Mouse (Mus musculus) stomach, embryonic 16.5 days (tissue): ENCODE data around the gene She. TPM values are rescaled to one million over a fixed set of nuclear protein-coding genes. Genes with fewer than 3 reads are reported as not detected.

ENCODE experiments used
- ATAC-seq: fragments of 200-750 bp; cut with Nextera tagmentation; 2 replicates; pipeline ENCODE4 v1.8.0; 2017; ENCODE audit warnings: moderate number of reproducible peaks, moderate TSS enrichment; ENCODE audit not compliant: insufficient read depth, low FRiP score
- H3K27ac ChIP-seq: fragments of 300-500 bp; sonication (generic); 2 replicates; pipeline ENCODE4 v1.5.1; 2014; ENCODE audit warnings: low read length
- H3K27me3 ChIP-seq: fragments of 300-500 bp; sonication (generic); 2 replicates; pipeline ENCODE4 v1.6.1; 2014; ENCODE audit warnings: low read length, control low read depth, mixed read lengths; ENCODE audit not compliant: control insufficient read depth, insufficient read depth
- H3K36me3 ChIP-seq: fragments of 300-500 bp; sonication (generic); 2 replicates; pipeline ENCODE4 v1.6.1; 2014; ENCODE audit warnings: low read length; ENCODE audit not compliant: control insufficient read depth, insufficient read depth
- H3K4me1 ChIP-seq: fragments of 300-500 bp; sonication (generic); 2 replicates; pipeline ENCODE4 v1.6.1; 2014; ENCODE audit warnings: low read length, control low read depth, mixed read lengths; ENCODE audit not compliant: control insufficient read depth, insufficient read depth
- H3K4me2 ChIP-seq: fragments of 300-500 bp; sonication (generic); 2 replicates; pipeline ENCODE4 v1.6.1; 2014; ENCODE audit warnings: low read depth, low read length, mixed read lengths
- H3K4me3 ChIP-seq: fragments of 300-500 bp; sonication (generic); replicated peaks from 2 replicates; pipeline ENCODE4 v1.5.1; 2014; ENCODE audit warnings: mild to moderate bottlenecking, low read length
- H3K9ac ChIP-seq: fragments of 300-500 bp; sonication (generic); 2 replicates; pipeline ENCODE4 v1.6.1; 2014; ENCODE audit warnings: low read length
- H3K9me3 ChIP-seq: fragments of 300-500 bp; sonication (generic); replicated peaks from 2 replicates; pipeline ENCODE4 v1.6.1; 2016; ENCODE audit warnings: low read length, control low read depth; ENCODE audit not compliant: control insufficient read depth
- WGBS: fragments of 180-500 bp; shearing (Covaris S2); extraction: QIAGEN DNeasy Blood & Tissue Kit; methylation state at CpG from one replicate; pipeline ENCODE4 v1.1.7; 2014; 5-methylcytosine and 5-hydroxymethylcytosine counted together
- polyA plus RNA-seq: library from polyadenylated mRNA; unstranded; fragments of >200 nt; fragmentation: Nextera tagmentation; extraction: Ambion mirVana; gene quantifications from 2 replicates; pipeline ENCODE4 v1.2.1, GENCODE M21; 2015

She gene
- polyA plus RNA-seq, 1 experiment from 2014 or later = 3.1 TPM

DNA sequence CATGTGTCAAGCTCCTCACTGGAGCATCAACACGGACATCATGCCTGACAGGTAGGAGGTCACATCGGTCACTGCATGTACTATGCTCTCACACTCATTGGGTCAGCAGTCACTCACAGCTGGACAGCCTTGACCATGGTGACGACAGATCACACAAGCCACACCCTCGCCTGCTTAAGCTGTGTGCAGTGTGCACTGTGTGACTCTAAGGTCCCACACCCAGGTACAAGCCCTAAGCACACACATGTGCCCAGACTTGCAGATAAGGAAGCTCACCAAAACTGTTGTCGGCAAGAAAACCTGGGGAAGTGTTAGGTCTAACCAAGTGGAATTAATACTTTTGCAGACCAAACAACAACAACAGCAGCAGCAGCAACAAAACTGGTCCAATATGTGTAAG is 23.3 kb upstream of the She start:
- Histone ChIP-seq H3K4me3 (no peak overlapping the region), H3K9ac (no peak overlapping the region), H3K9me3 (no peaks in the 10 kb centered on the region), H3K4me2 (peak overlapping the region; percentile 1; the same call in 1 of the 2 replicates), H3K4me1 (0 out of 2 replicates have a peak, but pooled peaks cover 3% of the 10 kb centered on the region), H3K27me3 (no peaks in the 10 kb centered on the region), H3K27ac (peak overlapping the region; percentile 82), H3K36me3 (no peaks in the 10 kb centered on the region)
- WGBS = 63% methylated on average over 5 of the region's 5 CpGs
- ATAC-seq = peak; percentile 92

- Histone ChIP-seq H3K27me3 (no peaks in the 10 kb centered on the region), H3K9ac (no peak overlapping the region), H3K36me3 (no peaks in the 10 kb centered on the region), H3K4me1 (0 out of 2 replicates have a peak, but pooled peaks cover 3% of the 10 kb centered on the region), H3K4me3 (no peak overlapping the region), H3K4me2 (no peak overlapping the region; the same call in 1 of the 2 replicates), H3K27ac (peak overlapping the region; percentile 82), H3K9me3 (no peaks in the 10 kb centered on the region)
- 35% methylated on average over 9 of the region's 9 CpGs for WGBS
- peak; percentile 56; the same call in 1 of the 2 replicates for ATAC-seq
These were observed 22.5 kb upstream of the She start for GRCm38 (mm10) chr3:89808638-89809037.

DNA sequence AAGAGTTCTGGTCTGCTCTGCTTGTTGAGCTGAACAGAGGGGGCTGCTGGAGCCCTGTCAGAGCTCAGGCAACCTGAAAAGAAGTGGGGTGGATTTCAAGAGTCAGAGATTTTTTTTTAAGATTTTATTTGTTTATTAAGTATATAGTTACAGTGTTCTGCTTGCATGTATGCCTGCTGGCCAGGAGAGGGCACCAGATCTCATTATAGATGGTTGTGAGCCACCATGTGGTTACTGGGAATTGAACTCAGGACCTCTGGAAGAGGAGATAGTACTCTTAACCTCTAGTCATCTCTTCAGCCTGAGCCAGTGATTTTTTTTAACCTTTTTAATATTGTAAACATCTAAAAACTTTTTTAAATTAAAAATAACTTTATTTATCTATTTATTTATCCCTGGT is 20.3 kb upstream of the She start:
- Histone ChIP-seq H3K4me1 (0 out of 2 replicates have a peak, but pooled peaks cover 3% of the 10 kb centered on the region), H3K36me3 (no peaks in the 10 kb centered on the region), H3K27me3 (no peaks in the 10 kb centered on the region), H3K4me3 (no peak overlapping the region), H3K9ac (no peak overlapping the region), H3K4me2 (no peak overlapping the region), H3K9me3 (no peaks in the 10 kb centered on the region), H3K27ac (no peak overlapping the region)
- no peak for ATAC-seq

DNA sequence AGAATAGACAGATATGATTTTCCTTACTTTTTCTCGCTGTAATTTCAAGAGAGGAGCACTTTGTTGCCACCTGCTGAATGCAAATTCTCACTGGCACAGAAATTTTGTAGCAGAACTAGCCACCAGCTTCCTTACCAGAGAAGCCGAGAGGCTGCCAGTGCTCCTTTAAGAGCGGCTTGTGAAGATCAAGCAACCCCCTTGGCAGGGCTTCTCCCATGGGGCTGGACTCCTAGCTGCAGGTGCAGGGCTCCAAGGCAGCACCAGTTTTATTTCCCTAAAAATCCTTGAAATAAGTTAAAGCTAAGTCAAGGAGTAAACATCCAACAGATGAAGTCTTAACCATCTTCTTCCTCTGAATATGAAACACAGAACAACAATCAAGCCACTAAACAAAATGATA is 19.0 kb upstream of the She start:
- Histone ChIP-seq H3K9me3 (no peaks in the 10 kb centered on the region), H3K4me3 (no peak overlapping the region), H3K36me3 (no peaks in the 10 kb centered on the region), H3K4me2 (no peak overlapping the region), H3K9ac (no peak overlapping the region), H3K27ac (no peak overlapping the region), H3K27me3 (no peaks in the 10 kb centered on the region), H3K4me1 (0 out of 2 replicates have a peak, but pooled peaks cover 3% of the 10 kb centered on the region)
- ATAC-seq = no peak
- 72% methylated on average over 3 of the region's 3 CpGs for WGBS

DNA sequence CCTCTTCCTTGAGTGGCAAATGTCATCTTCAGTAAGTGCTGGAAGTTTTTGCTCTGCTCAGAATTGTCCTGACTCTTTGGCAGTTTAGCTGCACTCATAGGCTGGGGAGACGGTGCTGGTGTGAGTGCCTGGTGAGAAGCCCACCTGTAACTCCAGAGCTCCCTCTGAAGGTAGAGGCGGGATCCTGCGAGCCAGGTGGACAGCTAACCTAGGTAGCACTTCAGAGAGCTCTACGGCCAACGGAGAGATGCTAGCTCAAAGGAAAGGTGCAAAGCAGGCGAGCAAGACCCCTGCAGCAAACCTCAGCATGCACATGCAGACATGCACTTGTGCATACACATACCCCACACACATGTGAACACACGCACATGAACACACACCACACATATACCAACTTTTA is 17.1 kb upstream of the She start:
- Histone ChIP-seq H3K4me2 (no peak overlapping the region), H3K4me3 (no peak overlapping the region), H3K9ac (no peak overlapping the region), H3K9me3 (no peaks in the 10 kb centered on the region), H3K27ac (no peak overlapping the region), H3K36me3 (no peaks in the 10 kb centered on the region), H3K27me3 (no peaks in the 10 kb centered on the region), H3K4me1 (no peaks in the 10 kb centered on the region)
- 72% methylated on average over 7 of the region's 7 CpGs for WGBS
- ATAC-seq = no peak

DNA sequence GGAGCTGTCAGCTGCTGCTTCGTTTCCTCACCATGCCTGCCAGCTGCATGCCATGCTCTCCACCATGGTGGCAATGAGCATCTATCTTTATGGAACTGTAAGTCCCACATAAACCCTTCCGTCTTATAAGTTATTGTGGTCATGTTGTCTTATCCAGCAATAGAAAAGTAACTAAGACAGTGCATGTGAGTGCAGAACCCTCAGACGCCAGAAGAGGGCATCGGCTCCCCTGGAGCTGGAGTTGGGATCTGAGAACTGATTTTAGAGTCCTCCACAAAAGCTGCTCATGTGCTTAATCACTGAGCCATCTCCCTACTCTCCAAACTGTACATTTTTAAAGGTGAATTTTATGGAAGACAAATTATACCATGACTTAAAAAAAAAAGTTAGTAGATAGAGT is 14.1 kb upstream of the She start:
- H3K4me2 ChIP-seq = no peak overlapping the region
- no peaks in the 10 kb centered on the region for H3K4me1 ChIP-seq
- WGBS = 58% methylated on average over 4 of the region's 4 CpGs
- no peaks in the 10 kb centered on the region for H3K9me3 ChIP-seq
- ATAC-seq = no peak
- no peaks in the 10 kb centered on the region for H3K27me3 ChIP-seq
- H3K9ac ChIP-seq = no peak overlapping the region
- H3K4me3 ChIP-seq = no peak overlapping the region
- no peak overlapping the region for H3K27ac ChIP-seq
- no peaks in the 10 kb centered on the region for H3K36me3 ChIP-seq

- H3K4me1 ChIP-seq = no peaks in the 10 kb centered on the region
- H3K4me2 ChIP-seq = no peak overlapping the region
- ATAC-seq = no peak
- no peak overlapping the region for H3K4me3 ChIP-seq
- 52% methylated on average over 3 of the region's 3 CpGs for WGBS
- H3K36me3 ChIP-seq = no peaks in the 10 kb centered on the region
- H3K9me3 ChIP-seq = no peaks in the 10 kb centered on the region
- H3K27ac ChIP-seq = no peak overlapping the region
- no peak overlapping the region for H3K9ac ChIP-seq
- no peaks in the 10 kb centered on the region for H3K27me3 ChIP-seq
These were observed 12.6 kb upstream of the She start for GRCm38 (mm10) chr3:89818605-89819004.

DNA sequence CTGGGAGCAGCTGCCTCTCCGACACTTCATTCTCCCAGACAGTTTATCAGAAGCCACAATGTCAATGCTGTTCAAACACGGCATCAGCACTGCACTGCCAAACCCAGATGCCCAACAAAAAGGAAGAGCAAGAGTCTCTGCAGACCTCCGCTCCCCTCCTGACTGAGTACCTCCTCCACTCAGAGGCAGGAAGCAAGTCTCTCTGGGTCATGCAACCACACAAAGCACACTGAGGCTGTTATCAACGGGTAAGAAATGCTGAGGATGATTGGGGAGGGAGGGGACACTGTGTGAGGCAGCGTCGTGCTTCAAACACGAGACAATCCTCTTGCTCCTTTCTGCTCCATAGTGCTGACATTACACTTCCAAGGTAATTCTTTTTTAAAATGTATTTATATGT is 11.3 kb upstream of the She start:
- H3K4me1 ChIP-seq = no peaks in the 10 kb centered on the region
- H3K4me2 ChIP-seq = no peak overlapping the region
- no peaks in the 10 kb centered on the region for H3K36me3 ChIP-seq
- 47% methylated on average over 7 of the region's 7 CpGs for WGBS
- H3K27me3 ChIP-seq = no peaks in the 10 kb centered on the region
- no peak for ATAC-seq
- no peak overlapping the region for H3K4me3 ChIP-seq
- no peaks in the 10 kb centered on the region for H3K9me3 ChIP-seq
- H3K9ac ChIP-seq = no peak overlapping the region
- H3K27ac ChIP-seq = no peak overlapping the region

DNA sequence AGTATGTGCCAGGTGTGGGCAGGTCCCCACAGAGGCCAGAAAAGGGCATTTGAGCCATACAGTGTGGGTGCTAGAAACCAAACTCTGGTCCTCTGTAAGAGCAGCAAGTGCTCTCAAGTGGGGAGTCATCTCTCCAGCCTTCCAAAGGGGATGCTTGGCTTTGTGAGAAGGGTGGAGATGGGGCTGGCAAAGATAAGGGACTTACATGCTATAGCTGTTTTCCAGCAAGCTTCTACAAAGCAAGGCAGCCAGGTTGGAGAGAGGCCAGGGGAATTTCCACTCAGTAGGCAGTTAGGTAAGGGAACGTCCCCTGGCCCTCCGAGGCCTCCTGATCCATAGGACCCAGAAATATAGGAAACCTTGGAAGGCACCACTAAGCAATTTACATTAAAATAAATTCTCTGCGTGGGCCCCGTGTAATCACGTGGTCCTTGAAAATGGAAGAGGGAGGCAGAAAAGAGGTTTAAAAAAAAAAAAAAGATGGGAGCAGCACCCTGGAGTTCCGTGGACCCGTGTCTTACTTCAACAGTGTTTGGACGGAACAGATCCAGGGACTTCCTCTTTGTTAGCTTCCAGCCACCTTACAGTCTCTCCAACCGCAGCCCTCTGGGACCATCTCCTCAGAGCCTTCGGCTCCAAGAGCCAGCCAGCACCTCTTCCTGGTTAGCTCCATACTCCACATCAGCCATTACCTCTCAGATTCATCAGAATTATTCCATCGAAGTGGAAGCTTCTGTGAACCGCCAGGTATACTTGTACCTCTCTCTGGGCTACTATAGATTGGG is 10.7 kb upstream of the She start:
- no peak for ATAC-seq
- Histone ChIP-seq H3K9me3 (no peaks in the 10 kb centered on the region), H3K4me2 (no peak overlapping the region), H3K27ac (no peak overlapping the region), H3K27me3 (no peaks in the 10 kb centered on the region), H3K4me3 (no peak overlapping the region), H3K9ac (no peak overlapping the region), H3K36me3 (no peaks in the 10 kb centered on the region), H3K4me1 (no peaks in the 10 kb centered on the region)
- 82% methylated on average over 12 of the region's 12 CpGs for whole genome bisulfite sequencing
